Mouse (Mus musculus): ENCODE measurements around the gene Tmx2. TPM values are rescaled to one million over a fixed set of nuclear protein-coding genes. Genes with fewer than 3 reads are reported as not detected.
"Not testable (repeated sequence)": the region's sequence is repeated elsewhere in the genome, so short reads cannot be mapped to it uniquely, and the experiment has no call there.

Gene Tmx2
- polyA plus RNA-seq (2016; fragmentation: Nextera tagmentation; extraction: Ambion mirVana), result 175 and 177 TPM in 2 replicates

DNA sequence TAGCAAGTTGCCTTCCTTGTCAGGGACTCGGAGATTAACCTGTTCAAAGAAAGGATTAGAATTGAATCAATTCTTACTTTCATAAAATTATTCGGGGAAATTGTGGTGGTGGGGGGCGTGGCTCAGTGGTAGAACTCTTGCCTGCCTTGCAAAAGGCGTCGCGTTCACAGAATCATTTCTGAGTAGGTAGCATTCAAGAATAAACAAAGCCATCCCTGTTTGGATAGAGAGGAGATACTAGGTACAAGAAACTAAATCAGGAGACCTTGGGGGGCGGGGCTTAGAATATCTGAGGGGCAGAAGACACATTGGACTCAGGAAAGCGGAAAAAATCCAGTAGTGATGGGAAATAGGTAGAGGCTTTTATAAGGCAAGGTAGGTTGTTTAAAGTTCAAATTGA is at the start of gene Tmx2:
Gene Tmx2 (minus strand): TSS at position 125 of the 400 bp plus-strand sequence.
- H3K9ac ChIP-seq, result peak within 1 kb of the TSS; percentile 85
- peaks cover 17% of the 10 kb centered on the region for H3K4me1 ChIP-seq
- H3K27me3 ChIP-seq, result no peaks in the 10 kb centered on the region
- H3K27ac ChIP-seq, result 0 out of 2 replicates have a peak within 1 kb of the TSS, but pooled peaks have one; percentile 27
- peak within 1 kb of the TSS; percentile 80 for H3K4me2 ChIP-seq
- H3K9me3 ChIP-seq, result no peaks in the 10 kb centered on the region
- ATAC-seq (ENCODE audit: low FRiP score), result no peak
- 19% methylated on average over 8 of the region's 8 CpGs for WGBS
- H3K36me3 ChIP-seq (replicated peaks), result peaks cover 24% of the 10 kb centered on the region
- H3K4me3 ChIP-seq (replicated peaks), result peak within 1 kb of the TSS; percentile 84

DNA sequence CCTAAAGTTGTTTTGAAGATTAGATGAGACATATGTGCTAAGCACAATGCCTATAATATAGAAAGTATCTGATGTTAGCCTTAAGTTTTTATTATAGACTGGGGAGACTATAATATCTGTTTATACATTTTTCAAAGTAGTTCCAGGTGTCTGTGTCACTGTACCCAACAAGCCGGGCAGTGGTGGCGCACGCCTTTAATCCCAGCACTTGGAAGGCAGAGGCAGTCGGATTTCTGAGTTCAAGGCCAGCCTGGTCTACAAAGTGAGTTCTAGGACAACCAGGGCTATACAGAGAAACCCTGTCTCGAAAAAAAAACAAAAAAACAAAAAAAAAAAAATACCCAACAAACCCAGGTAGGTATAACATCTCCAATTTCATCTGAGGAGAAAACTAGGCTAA is 49.3 kb upstream of the Tmx2 start:
- H3K4me3 ChIP-seq (replicated peaks); H3K9me3 ChIP-seq; H3K27ac ChIP-seq; ATAC-seq (ENCODE audit: low FRiP score); H3K9ac ChIP-seq; H3K27me3 ChIP-seq: not testable (repeated sequence)
- H3K4me1 ChIP-seq, result peaks cover 23% of the 10 kb centered on the region
- peak overlapping the region; percentile 68; the same call in 1 of the 2 replicates for H3K4me2 ChIP-seq
- 81% methylated on average over 5 of the region's 5 CpGs for WGBS
- peaks cover 22% of the 10 kb centered on the region for H3K36me3 ChIP-seq (replicated peaks)

DNA sequence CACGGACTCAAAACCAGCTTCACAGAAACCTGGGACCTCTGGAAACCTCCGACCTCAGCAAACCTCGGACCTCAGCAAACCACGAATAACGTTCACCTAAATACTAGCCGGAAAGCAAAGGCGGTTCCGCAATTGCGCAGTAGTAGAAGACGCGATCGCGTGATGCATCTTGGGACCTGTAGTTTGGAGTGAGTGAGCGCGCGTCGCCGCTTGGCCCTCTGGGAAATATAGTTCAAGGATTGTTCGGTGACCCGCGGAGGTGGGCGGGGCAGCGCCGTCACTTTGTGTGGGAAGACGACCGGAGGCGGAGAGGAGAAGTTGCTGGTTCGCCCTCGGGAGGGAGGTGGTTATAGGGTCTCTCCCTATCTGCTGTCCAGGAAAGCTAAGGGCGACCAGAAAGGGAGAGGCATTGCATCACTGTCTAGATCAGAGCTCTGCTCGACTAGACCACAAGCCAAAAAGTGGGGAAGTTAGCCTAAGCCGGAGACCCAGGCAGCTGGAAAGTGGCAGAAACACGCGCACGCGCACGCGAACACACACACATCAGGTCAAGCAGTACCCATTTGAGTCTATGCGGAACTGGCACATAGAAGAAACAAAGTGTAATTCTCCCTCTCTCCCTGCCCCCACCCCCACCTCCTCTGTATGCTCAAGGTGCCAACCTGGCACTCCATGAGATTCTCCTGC is 48.4 kb upstream of the Tmx2 start, which contains the start of gene Clp1:
Gene Clp1 (minus strand): TSS at position 179 of the 687 bp plus-strand sequence.
- Histone ChIP-seq H3K27ac (peak within 1 kb of the TSS; percentile 89), H3K36me3 (replicated peaks) (peaks cover 25% of the 10 kb centered on the region), H3K4me2 (peak within 1 kb of the TSS; percentile 68), H3K4me1 (peaks cover 22% of the 10 kb centered on the region), H3K9me3 (no peaks in the 10 kb centered on the region), H3K9ac (peak within 1 kb of the TSS; percentile 61), H3K27me3 (no peaks in the 10 kb centered on the region), H3K4me3 (replicated peaks) (peak within 1 kb of the TSS; percentile 56)
- under 1% methylated on average over 39 of the region's 39 CpGs for WGBS
- peak; percentile 97 for ATAC-seq (ENCODE audit: low FRiP score)

DNA sequence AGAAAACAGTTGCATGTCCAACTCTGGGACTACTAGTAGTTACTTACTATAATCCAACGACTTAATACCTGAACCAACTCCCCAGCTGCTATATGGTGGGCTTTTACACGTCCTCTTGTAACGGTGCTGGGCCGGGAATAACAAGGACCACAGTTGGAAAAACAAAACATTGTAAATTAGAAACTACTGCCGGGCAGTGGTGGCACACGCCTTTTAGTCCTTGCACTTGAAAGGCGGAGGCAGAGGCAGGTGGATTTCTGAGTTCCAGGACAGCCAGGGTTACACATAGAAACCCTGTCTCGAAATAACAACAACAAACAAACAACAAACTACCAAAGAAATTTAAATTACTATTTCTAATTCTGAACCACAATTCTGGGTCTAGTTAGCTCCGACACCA is 47.8 kb upstream of the Tmx2 start:
- Histone ChIP-seq H3K27me3 (no peaks in the 10 kb centered on the region), H3K9ac (peak overlapping the region; percentile 61), H3K27ac (no peak overlapping the region), H3K4me1 (peaks cover 22% of the 10 kb centered on the region), H3K36me3 (replicated peaks) (peaks cover 27% of the 10 kb centered on the region), H3K9me3 (no peaks in the 10 kb centered on the region), H3K4me2 (peak overlapping the region; percentile 68), H3K4me3 (replicated peaks) (peak overlapping the region; percentile 56)
- 0 out of 2 replicates have a peak, but pooled peaks have one; percentile 1 for ATAC-seq (ENCODE audit: low FRiP score)
- 7% methylated on average over 9 of the region's 9 CpGs for WGBS

DNA sequence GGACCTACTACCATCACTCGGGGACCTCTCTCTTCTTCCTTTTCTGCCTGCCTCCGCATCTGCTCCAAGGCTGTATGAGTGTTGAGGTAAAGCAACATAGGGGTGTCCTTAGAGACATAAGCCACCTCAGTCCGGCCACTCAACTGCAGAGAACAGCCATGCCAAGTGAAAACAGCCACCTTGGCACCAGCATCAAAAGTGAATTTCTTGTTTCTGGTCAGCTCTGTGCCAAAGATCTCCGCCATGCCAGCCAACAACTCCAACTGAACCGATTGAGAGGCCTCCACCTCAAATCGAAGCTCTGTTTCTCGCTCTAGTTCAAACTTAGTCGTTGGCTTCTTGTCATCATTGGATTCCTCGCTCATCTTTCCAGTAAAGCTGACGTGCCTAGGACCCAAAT is 46.8 kb upstream of the Tmx2 start:
- peaks cover 22% of the 10 kb centered on the region for H3K4me1 ChIP-seq
- no peaks in the 10 kb centered on the region for H3K9me3 ChIP-seq
- H3K4me2 ChIP-seq, result peak overlapping the region; percentile 68; the same call in 1 of the 2 replicates
- H3K4me3 ChIP-seq (replicated peaks), result peak overlapping the region; percentile 56
- WGBS, result 93% methylated on average over 10 of the region's 10 CpGs
- no peak overlapping the region for H3K9ac ChIP-seq
- no peaks in the 10 kb centered on the region for H3K27me3 ChIP-seq
- H3K27ac ChIP-seq, result no peak overlapping the region
- ATAC-seq (ENCODE audit: low FRiP score), result no peak
- H3K36me3 ChIP-seq (replicated peaks), result peaks cover 34% of the 10 kb centered on the region

DNA sequence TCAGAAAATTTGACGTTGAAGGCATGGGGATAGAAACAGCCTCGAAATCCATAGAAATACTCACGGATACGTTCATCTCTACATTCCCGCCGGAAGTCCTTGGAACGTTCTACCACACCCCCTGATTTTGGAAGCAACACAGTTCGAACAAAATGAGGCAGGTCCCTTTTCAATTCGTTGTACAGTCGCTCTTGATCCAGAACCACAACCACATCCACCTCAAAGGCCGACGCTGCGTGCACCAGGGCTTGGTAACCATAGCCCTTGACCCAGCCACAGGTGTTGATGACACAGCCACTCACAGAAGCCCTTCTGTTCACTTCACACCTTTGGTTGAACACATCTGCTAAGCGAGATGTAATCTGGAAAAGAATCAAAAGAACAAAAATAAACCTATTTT is 44.9 kb upstream of the Tmx2 start:
- H3K27ac ChIP-seq, result no peak overlapping the region
- no peak overlapping the region for H3K4me3 ChIP-seq (replicated peaks)
- no peak for ATAC-seq (ENCODE audit: low FRiP score)
- peaks cover 34% of the 10 kb centered on the region for H3K36me3 ChIP-seq (replicated peaks)
- no peaks in the 10 kb centered on the region for H3K9me3 ChIP-seq
- H3K27me3 ChIP-seq, result no peaks in the 10 kb centered on the region
- H3K9ac ChIP-seq, result no peak overlapping the region
- H3K4me2 ChIP-seq, result no peak overlapping the region
- peaks cover 22% of the 10 kb centered on the region for H3K4me1 ChIP-seq
- 95% methylated on average over 14 of the region's 14 CpGs for WGBS

DNA sequence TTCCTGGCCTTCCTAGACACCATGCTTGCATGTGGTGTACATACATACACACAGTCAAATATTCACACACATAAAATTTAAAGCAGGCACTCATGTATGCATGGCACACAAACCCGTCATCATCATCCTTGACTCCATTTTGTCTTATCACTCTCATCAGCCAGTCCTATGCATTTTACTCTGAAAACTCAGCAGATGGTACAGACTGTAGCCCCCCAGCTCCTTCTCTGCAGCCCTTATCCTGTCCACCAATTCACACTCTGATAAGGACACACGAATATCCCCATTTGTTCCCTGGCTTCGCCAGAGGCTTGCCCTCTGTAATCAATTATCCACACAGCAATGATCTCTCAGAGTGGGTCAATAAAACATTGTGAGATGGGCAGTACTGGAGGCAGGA is 42.2 kb upstream of the Tmx2 start:
- Histone ChIP-seq H3K4me1 (peaks cover 15% of the 10 kb centered on the region), H3K9ac (no peak overlapping the region), H3K4me3 (replicated peaks) (no peak overlapping the region), H3K27me3 (no peaks in the 10 kb centered on the region), H3K36me3 (replicated peaks) (peaks cover 34% of the 10 kb centered on the region), H3K9me3 (no peaks in the 10 kb centered on the region), H3K4me2 (no peak overlapping the region), H3K27ac (no peak overlapping the region)
- ATAC-seq (ENCODE audit: low FRiP score), result no peak
- WGBS, result 90% methylated on average over 3 of the region's 3 CpGs

DNA sequence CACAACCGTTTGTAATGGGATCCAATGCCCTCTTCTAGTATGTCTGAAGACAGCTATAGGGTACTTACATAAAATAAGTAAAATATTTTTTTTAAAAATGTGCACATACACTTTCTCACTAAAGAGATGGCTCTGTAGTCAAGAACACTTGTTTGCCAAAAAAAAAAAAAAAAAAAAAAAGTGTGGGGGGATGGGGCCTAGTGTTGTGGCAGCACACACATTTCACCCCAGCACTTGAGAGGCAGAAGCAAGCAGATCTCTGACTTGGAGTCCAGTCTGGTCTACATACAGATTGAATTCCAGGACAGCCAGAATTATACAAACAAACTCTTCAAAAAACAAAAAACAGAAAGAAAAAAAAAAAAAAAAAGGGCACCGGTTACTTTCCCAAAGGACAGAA is 41.8 kb upstream of the Tmx2 start:
- H3K27me3 ChIP-seq, result no peaks in the 10 kb centered on the region
- H3K36me3 ChIP-seq (replicated peaks), result peaks cover 32% of the 10 kb centered on the region
- no peak overlapping the region for H3K4me3 ChIP-seq (replicated peaks)
- H3K9ac ChIP-seq, result no peak overlapping the region
- WGBS, result 93% methylated on average over 2 of the region's 2 CpGs
- H3K4me2 ChIP-seq, result no peak overlapping the region
- H3K27ac ChIP-seq, result no peak overlapping the region
- no peaks in the 10 kb centered on the region for H3K9me3 ChIP-seq
- ATAC-seq (ENCODE audit: low FRiP score), result no peak
- peaks cover 10% of the 10 kb centered on the region for H3K4me1 ChIP-seq

DNA sequence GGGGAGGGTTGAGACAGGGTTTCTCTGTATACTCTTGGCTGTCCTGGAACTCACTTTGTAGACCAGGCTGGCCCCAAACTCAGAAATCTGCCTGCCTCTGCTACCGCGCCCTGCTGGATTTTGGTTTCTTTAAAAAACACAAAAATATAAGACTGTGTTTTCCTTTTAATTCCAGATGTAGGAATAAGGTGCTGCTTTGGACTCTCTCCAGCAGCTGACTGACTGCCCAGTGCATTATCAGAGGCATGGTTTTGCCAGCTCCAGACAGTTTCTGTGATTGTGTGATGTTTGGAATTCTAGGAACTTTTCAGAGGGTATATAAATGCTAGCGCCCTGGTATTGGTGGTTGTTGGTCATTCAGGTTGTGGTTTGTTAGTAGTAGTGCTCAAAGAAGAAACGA is 38.4 kb upstream of the Tmx2 start:
- 94% methylated on average over 4 of the region's 4 CpGs for WGBS
- Histone ChIP-seq H3K4me2 (no peak overlapping the region), H3K4me3 (replicated peaks) (no peak overlapping the region), H3K9ac (no peak overlapping the region), H3K4me1 (peaks cover 20% of the 10 kb centered on the region), H3K9me3 (no peaks in the 10 kb centered on the region), H3K36me3 (replicated peaks) (peaks cover 9% of the 10 kb centered on the region; the same call in 1 of the 2 replicates), H3K27ac (no peak overlapping the region), H3K27me3 (no peaks in the 10 kb centered on the region)
- no peak for ATAC-seq (ENCODE audit: low FRiP score)

DNA sequence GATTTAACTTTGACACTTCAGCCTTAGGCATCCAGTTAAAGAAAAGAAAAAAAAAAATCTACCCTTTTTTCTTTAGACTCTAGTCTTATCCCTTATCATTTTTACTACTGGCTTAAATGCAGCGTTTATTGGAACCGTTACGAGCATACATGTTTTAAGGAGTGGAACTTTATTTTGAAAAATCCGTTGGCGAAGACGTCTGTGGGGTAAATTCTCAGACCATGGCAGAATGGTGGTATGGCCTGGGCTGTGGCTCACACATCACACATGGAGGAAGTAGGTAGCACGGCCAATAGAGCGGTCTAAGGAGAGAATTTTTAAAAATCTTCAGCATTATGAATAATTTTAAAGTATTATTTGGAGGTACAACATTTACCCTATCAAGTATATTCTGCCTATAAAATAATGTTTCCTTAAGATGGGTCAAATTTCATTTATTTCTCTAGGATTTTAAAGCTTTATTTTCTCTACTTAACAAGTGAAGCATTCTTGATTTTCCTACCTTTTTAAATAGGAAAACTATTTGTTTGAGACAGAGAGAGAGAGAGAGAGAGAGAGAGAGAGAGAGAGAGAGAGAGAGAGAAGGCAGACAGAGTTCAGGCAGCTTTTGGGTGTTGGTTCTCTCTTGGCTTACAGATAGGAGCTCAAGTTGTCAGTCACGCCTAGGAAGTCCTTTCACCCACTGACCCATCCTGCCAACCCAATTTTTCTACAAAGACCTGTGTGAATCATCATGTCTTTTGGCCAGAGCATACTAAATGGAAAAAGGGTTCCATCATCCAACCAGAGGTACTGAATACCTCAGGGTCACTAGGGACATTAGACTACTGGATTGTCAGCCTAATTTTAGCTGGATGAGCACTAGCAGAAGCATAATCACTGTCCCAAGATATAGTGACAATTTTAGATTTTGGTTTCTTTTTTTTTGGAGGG is 37.7 kb upstream of the Tmx2 start:
- peak overlapping the region; percentile 79 for H3K4me2 ChIP-seq
- H3K4me1 ChIP-seq, result peaks cover 22% of the 10 kb centered on the region
- peak overlapping the region; percentile 65 for H3K9ac ChIP-seq
- no peaks in the 10 kb centered on the region for H3K9me3 ChIP-seq
- no peak for ATAC-seq (ENCODE audit: low FRiP score)
- peak overlapping the region; percentile 98; the same call in 1 of the 2 replicates for H3K27ac ChIP-seq
- 34% methylated on average over 9 of the region's 9 CpGs for WGBS
- H3K4me3 ChIP-seq (replicated peaks), result peak overlapping the region; percentile 93
- peaks cover 7% of the 10 kb centered on the region; the same call in 1 of the 2 replicates for H3K36me3 ChIP-seq (replicated peaks)
- no peaks in the 10 kb centered on the region for H3K27me3 ChIP-seq

DNA sequence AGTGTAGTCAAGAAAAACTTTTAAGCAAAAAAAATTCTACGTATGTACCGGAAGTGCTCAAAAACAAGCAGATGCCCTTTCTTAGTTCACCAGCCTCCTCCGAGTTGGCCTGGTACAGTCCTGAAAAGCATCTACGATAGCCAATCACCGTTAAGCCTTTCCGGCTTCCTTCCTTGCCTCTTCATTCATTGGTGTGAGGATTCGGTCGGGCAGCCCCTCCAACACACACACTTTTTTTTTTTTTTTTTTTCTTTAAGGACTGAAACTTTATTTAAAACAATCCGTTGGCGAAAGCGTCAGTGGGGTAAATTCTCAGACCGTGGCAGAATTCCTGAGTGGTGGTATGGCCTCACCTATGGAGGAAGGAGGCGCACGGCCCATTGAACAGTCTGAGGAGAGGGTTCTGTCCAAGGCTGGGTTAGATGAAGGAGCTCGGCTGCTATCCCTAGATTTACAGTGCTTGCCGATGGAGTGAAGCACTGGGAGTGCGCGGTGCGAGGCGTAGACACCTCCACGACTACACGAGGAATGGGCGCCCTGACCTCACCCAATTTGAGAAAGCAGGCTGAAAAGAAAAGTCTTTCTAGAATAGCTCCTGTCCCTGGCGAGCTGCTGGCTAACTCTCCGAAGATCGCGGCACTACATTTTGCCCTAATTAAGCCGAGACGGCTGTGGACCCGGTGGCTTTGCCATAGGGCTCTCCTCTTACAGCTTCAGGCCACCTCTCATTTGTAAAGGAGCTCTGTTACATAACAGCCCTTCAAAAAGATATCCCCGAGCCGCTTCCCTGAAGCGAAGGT is 36.8 kb upstream of the Tmx2 start:
- ATAC-seq (ENCODE audit: low FRiP score), result peak; percentile 94
- H3K4me3 ChIP-seq (replicated peaks), result peak overlapping the region; percentile 93
- peak overlapping the region; percentile 79 for H3K4me2 ChIP-seq
- H3K9me3 ChIP-seq, result no peaks in the 10 kb centered on the region
- peaks cover 3% of the 10 kb centered on the region; the same call in 1 of the 2 replicates for H3K36me3 ChIP-seq (replicated peaks)
- H3K27me3 ChIP-seq, result no peaks in the 10 kb centered on the region
- H3K4me1 ChIP-seq, result peaks cover 22% of the 10 kb centered on the region
- under 1% methylated on average over 33 of the region's 33 CpGs for WGBS
- peak overlapping the region; percentile 96 for H3K9ac ChIP-seq
- H3K27ac ChIP-seq, result peak overlapping the region; percentile 98
